Mouse (Mus musculus) spleen, postnatal 10 days (tissue): Measurements from ENCODE around the gene Taok2.
A peak's percentile ranks its signal among the peaks of the same experiment; 100 is the strongest.

Experiments used
- DNase-seq, 2 experiments: peaks; one replicate each; pipeline ENCODE4 v3.0.0; 2021 to 2022; ENCODE audit warnings: low spot score in 2 of 2

Gene Taok2

DNA sequence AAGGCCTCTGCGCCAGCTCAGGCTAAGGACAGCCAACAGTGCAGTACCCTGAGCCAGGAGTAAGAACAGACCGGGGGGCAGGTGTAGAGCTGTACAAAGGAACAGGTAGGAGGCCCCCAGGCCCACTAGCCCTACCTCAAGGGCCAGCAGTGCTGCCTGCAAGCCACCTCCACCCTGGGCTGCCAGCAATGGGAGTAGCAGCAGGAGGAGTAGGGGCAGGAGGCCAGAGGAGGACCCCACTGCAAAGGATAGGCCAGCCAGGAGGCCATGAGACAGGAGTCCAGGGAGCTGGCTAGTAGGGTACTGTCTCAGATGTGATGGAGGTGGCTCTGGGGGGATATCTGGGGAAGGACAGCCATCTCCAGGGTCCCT, 14.0 kb downstream of the Taok2 start:
- DNase-seq = no peak

DNA sequence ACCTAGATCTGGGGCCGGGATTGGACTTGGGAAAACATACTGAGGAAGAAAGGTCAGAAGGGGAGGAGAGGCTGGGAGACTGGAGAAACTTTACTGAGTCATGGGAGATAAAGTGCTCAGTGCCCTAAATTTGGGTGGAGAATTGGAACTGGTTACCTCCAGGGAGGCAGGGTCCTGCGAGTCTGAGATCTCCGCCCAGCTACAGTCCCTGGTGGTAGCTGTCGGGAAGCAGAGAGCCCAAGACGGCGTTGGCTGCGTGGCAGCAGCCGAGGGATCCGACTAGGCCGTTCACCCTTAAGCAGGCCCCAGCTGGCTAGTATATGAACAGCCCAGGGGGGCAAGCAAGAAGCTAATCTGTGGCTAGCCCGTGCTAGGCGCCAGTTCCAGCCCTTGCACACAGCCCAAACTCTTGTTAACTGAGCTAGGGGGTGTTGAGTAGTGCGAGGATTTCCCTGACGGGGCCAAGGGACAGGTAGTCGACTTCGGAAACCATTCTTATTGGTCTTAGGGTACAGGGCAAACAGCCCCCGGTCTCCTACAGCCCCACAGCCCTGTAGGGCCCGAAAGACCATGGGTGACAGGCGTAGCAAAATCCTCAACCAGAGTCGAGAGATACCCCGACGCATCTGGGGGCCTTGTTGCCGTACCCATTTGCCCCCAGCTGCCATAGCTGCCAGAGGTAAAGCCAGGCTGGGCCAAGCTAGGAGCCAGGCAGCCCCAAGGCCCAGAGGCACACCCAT, 14.6 kb downstream of the Taok2 start:
- DNase-seq = no peak

DNA sequence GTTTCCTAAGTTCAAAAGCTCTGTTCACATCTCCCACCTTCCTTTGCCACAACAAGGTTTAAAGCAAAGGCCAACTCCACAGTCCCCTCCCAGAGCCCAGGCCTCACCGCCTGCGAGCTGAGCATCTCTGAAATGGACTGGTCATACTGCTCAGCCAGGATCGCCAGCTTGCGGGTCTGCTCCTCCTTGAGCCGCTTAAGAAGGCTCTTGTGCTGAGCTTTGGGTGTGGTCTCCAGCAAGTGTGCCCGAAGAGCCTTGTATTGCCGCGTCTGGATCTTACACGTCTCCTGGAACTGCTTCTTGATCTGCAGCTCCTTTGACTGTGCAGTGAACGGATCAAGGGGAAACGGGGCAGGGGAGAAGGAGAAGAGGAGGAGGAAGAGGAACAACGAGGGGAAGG, 16.5 kb downstream of the Taok2 start:
- no peak for DNase-seq

DNA sequence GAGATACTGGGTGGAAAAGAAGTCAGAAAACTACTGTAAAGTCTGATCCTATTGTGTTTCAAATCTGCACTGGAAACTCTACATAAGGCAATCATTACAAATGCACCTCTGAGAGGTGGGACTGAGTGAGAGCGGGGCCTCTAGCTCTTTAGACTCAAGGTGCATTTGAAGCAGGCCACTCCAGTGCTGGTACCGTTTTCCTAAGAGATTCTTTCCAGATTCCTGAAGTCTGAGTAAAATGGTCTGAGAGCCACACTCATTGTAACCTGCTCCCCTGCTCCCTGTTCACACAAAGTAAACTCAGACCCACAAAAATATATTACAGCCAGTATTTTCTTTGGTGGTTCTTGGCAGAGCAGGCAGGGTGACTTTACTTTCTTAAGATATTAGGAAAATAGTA, 17.0 kb downstream of the Taok2 start:
- no peak for DNase-seq

DNA sequence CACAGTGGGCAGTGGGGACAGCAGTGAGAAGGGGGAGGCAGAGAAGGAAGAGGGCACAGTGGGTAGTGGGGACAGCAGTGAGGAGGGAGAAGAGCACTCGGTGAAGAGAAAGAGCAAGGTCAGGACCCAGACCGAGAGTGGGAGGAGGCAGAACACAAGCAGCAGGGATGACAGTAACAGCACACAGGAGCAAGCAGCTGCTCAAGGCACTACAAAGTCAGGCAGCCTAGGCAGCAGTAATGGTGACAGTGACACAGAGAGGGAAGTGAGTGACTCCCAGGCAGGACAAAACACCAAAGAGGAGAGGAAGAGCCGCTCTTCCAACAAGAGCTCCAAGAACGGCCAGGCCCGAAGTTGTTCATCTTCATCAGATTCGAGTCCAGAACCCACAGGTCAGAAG, 20.7 kb downstream of the Taok2 start:
- DNase-seq = no peak

DNA sequence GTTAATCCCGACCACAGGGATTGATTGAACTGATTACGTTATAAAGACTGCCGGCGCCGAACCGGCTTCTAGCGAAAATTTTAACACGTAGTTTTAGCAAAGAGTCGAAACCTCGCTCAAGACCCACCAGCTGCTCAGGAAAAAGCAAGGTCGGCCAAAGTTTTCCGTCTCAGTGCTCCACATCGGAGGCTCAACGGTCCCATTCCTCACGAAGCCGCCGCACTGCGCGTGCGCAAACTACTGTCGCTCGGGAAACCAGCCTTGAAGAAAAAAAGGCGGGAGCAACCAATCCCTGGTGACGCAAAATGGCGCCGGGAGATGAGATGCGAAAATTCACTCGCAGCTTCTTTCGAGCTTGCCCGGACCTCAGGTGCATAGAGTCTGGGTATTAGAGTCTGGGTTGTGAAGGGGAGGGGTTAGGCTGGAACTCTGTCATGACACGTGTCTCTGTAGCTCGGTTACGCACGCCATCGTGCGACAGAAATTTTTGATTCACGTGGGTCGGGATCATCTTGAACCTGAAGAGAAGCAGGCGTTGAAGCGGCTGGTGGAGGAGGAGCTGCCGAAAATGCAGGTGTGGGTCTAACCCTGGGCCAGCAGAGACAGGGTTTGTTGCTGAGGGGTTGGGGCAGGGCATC, 22.2 kb downstream of the Taok2 start, which contains the start of gene Ino80e:
Gene Ino80e, minus strand, starts transcription at position 231 of the 638 bp plus-strand sequence.
- peak; percentile 91 to 96 for DNase-seq

DNA sequence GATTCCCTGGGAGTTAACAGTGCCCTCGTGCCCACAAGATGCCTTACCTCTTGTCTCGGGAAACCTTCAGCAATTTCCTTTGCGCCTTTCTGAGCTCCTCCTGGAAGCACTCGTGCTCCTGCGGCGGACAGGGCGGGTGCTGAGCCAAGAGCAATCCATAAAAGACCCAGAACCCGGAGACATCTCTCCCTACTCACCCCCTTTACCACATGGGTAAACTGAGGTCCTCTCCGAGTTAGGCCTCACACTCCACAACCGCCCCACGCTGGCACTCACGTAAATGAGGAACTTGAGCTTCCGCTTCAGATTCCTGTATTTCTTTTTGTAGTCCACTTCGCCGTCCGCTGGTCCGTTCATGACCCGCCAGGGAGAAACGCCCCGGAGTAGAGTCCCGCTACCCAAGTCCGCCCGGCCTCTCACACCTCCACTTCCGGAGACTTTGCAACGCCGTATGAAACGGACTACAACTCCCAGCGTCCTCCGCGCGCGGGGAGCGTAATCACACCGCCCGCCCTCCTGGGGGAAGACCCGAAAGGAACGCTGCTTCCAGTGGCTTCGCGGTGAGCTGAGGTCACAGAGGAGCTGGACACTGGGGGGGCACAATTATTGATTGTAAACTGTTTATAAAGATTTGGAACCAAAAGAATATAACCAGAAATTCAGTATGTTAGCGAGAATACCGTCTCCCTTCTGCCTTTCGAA, 22.9 kb downstream of the Taok2 start, which contains the start of gene Hirip3:
Gene Hirip3, plus strand, starts transcription at position 544 of the 702 bp plus-strand sequence.
- peak; percentile 95 to 98 for DNase-seq

DNA sequence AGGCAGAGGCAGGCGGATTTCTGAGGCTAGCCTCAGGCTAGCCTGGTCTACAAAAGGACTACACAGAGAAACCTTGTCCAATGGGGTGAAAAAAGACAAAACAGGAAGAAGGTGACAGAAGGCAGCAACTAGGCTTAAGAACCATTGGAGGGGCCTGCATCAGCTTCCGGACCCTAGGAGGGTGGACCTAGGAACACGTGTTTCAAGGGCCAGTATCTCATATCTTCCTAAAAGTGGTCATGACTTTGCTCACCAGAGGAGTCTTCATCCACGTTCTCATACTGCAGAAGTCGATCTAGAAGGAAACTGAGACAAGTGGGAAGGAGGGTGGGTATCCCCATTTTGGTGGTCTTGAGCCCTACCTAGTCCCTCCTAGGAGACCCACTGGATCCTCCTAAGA, 23.5 kb downstream of the Taok2 start:
- DNase-seq = no peak

DNA sequence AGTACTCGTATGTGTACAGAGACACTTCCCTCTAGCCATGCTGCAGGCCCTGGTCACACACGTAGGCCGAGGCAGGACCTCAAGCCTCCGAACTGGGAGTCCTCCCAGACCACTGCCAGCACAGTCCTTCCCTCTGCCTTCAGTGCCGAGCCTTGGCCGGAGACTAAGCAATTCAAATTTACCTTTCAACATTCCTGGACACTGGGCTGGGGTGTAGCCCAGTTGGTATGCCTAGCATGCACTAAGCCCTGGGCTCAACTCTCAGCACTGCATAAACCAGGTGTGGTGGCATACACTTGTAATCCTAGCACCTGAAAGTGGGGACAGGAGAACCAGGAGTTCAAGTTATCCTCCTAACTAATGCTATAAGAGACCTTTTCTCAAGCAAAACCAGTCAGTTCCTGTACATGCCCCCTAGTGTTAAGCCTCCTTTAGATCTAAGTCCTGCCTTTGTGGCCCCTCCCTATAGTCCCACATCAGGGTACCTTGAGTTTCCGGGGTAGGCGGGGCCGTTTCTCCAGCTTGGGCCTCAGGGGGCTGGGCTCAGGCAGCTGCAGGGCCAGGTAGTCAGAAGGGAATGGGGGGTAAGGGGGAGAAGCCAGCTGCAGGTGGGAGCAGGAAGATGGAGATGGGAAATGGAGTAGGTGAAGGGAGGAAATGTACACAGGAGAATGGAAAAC, 27.6 kb downstream of the Taok2 start:
- no peak for DNase-seq

DNA sequence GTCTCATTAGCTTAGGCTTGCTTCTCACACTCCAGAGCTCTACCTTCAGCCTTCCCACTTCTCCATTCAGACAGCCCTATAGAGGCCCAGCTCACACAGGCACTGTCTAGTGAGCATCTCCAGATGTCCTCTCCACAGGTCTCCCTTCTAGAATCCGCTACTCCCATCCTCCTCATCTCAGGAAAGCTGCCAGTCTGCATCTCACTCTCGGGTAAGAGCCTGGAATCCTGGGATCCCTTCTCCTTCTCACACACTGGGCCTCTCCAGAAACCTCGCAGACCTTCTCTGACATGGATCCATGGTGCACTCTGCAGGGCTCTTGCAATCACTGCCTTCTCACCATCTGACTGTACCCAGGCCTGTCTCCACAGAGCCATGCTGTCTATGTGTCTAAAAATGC, 28.9 kb downstream of the Taok2 start:
- DNase-seq = no peak

DNA sequence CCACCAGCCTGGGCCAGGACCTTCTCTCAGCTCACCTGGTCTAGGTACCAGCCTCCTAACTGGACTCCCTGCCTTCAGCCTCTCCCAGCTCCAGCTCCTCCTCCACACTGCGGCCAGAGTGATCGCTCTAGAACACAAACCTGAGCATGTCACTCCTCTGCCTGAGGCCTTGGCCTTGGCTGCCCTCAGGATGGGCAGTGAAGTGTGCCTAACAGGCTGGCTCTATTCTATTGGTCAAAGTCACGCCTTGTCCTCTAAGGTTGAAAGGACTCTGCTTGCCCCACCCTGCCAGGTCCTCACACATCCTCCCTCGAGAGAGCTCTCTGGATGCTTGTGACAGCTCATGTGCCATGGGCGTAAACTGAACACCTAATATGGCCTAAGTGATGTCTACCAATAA, 31.0 kb downstream of the Taok2 start:
- no peak for DNase-seq

DNA sequence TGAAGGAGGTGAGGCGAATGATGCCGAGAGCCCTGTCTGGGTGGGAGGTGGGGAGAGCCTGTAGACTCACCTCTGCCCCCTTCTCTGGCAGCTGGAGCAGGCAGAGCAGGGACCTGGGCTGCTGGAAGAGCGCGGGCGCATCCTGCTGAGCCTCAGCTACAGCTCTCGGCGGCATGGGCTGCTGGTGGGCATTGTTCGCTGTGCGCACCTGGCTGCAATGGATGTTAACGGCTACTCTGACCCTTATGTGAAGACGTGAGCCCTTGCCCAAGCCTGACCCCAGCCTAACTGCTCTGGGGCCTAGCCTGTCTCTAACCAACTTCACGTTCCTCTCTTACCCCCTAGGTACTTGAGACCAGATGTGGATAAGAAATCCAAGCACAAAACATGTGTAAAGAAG, 33.3 kb downstream of the Taok2 start:
- DNase-seq = no peak

DNA sequence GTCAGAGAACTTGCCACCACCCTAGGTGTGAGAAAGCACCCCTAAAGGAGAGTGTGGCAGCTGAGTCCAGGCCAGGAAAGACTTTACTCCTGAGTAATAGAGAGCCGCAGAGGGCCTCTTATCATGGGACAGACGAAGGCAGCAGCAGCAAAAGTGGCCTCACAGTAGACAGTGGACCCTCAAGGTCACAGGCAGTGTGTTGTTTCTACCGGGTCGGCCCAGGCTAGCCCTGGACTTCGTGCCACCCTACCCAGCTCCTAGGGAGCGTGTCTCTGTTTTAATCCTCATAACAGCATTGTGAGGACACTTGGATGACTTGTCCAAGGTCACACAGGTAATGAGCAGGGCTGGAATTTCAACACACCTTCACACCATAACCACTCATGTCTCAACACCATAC, 34.3 kb downstream of the Taok2 start:
- no peak for DNase-seq

DNA sequence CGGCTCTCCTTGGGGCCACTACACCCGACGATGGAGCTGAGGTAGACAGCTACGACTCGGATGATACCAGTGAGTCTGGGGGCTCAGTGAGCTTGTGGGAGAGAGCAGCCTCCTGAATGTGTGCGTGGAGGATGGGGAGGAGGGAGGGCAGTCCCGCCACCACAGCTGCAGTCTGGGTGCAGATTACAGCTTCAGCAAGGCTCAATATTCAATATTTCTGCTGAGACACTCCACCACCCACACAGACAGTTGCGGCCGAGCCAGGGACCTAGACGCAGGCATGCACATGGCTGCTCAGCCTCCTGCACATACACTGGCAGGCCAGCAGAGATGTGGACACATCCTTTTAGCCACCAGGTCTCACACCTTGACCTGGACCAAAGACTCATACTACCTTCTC, 35.7 kb downstream of the Taok2 start:
- DNase-seq = peak in 1 of 2 experiments; percentile 12

DNA sequence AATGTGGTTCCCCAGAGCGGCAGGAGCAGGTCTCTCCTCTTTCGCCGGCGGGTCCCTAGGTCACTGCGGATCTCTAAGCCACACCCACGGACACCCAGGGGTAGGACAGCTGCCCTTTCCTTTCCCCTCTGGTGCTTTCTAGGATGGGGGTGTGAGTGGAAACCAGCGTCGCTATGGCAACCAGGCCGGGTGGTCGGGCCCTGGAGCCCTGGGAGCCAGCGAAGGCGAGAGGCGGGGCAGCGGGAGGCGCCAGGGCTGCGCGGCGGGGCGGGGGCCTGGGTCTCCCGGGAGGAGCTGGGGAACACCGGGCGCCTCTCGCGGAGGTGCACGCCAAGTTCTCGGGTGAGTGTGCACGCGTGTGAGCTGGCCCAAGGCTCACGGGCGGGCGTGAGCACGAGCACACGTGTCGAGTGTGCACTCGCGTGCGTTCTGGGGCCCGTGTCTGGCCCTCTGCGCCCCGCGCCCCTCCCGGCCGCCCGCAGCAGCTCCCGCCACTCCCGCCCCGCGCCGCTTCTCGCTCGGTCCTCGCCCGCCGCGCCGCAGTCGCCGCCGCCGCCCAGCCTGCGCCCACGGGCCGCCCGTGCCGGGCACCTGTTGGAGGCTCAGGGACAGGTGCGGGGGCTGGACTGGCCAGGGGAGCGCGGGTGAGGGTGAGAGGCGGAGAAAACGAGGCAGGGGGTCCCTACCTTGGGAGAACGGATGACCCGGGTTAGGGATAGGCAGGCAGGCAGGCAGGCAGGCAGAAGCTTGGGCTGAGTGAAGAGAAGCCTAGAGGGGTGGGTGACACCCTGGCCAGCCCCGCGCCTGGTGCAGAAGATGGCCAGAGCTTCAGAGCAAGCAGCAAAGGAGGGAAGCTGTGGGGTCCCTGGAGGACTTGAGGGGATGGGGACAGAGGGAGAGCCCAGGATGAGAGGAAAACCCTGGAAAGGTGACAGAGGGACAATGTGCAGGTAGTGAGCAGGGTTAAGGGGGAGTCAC, 36.8 kb downstream of the Taok2 start:
- DNase-seq = no peak

DNA sequence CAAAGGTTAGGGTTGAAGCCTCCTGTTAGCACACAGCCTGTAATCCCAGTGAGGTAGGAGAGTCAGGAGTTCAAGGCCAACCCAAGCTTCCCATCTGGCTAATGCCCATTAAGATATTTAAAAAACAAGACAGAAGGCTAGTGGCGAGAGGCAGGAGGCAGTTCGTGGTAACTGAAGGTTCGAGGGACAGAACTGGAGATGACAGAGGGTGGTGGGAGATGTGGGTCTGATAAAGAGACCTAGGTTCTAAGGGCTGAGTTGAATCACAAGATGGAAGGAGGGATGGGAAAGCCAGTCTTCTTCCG, 37.4 kb downstream of the Taok2 start, which contains the start of gene Doc2a:
Gene Doc2a, plus strand, starts transcription at position 301 of the 305 bp plus-strand sequence.
- DNase-seq = no peak

DNA sequence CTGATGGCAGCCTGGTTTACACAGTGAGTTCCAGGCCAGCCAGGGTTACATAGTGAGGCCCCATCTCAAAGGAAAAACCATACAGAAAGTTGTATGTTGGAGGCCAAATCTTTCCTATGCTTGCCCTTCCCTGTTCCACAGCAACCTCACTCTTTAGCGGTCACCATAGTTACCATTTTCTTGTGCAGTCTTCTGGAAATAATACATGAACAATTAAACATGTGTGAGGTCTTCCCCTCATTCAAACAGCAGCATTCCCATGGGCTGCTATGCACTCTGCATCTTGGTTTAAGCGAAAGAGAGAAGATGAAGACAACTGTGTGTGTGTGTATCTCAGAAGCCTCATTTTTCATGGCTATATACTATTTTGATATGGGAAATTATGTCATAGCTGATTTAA, 39.0 kb downstream of the Taok2 start:
- DNase-seq = no peak

DNA sequence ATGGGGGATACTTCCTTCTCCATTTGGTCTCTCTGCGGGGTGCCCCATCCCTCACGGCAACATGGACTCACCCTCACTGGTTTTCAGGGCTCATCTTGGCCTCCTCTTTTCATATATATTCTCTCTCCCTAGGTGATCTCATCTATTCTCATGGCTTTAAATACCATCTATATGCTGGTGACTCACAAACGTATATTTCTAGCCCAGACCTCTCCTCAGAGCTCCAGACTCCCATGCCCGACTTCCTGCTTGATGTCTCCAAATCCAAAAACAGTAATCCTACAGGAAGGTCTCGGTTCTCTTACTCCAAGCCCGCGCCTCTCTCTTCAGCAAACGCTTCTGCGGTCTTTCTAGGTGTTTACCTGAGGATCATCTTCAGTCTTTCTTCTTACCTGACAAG, 41.2 kb downstream of the Taok2 start:
- no peak for DNase-seq

DNA sequence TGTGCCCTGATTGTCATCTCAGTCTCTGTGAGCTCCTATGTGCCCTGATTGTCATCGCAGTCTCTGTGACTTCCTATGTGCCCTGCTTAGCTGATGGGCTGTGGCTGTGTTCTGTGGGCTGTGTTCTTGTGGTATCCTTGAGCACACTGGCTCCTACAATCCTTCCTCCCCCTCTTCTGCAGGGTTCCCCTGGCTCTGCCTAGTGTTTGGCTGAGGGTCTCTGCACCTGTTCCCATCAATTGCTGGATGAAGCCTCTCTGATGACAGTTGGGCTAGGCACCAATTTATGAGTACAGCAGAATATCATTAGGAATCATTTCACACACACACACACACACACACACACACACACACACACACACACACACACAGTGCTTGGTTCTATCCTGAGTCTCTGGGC, 51.2 kb downstream of the Taok2 start:
- DNase-seq = no peak

DNA sequence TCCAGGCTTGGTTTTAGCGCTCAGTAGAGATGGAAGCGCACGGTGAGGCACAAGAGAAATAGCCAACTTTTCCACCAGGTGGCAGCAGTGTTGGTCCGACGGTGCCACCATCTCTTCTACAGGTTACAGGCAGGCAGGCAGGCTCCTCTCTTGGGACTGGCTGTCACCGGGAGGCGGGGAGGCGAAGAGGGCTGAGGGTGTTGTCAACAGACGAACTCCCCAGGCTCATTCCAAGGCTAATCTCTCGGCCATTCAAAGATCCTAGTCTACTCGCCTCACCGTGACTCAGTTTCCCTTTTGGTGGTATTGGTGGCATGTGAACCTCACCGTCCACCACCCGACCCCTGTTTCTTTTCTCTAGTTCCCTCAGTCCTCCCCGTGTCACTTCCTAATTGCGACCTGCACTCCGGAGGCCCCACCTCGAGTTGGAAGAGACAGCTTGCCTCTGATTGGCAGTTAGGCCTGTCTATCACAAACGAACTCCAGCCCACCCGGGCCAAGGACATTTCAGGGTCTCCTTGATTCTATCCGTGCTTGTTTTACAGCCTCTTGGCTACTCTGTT, 52.4 kb downstream of the Taok2 start:
- peak; percentile 68 to 86 for DNase-seq

DNA sequence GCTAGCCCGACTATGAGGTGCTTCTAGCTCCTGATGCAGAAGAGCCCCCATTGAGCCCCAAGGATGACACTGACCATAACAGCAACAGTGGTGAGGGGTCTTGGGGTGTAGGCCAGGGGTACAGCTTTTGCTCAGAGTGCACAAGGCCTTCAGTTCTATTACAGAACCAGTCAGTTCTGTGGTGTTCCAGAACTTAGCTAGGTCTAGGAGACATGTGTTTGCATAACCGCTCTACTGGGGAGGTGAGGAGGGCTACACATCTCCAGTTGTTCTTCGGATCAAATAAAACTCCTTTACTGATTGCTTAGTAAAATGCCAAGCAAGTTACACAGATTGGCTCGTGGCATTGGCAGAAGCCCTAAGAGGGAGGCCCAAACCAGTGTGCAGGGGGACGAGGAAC, 53.0 kb downstream of the Taok2 start, which contains the start of gene 4930451I11Rik:
Gene 4930451I11Rik, minus strand, starts transcription at position 101 of the 400 bp plus-strand sequence.
- DNase-seq = no peak
